Mouse (Mus musculus): Measurements from ENCODE around the gene Gpx4.

DNA sequence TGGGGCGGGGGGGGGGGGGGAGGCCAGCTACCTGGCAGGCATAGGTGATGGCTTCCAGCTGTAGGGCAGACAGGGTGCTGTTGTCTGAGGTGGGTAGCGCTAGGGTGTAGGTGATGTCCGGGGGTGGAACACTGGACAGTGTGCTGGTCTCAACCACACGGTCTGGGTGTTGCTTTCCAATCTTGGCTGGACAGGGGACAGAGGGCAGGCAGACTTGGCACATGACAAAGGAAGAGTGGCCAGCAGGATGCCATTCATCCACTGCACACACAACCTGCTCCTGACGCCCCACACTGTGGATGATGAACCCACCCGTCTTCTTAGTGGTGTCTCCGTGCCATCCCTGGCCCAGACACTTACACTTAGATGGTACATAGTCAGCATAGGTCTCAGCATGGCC is 22.3 kb downstream of the Gpx4 start:
- TF ChIP-seq POLR2A (IDR thresholded peaks at IDR 0.05; ENCODE audit: low read depth, low read length) = no peak
- no peak for TF ChIP-seq CTCF (IDR thresholded peaks at IDR 0.05; ENCODE audit: borderline replicate concordance, insufficient read depth, low read length)
